Mouse (Mus musculus): Measurements from ENCODE around the gene Vmn1r29. TPM values are rescaled to one million over a fixed set of nuclear protein-coding genes. Genes with fewer than 3 reads are reported as not detected.

Gene Vmn1r29
- polyA plus RNA-seq (2014; fragmentation: Illumina TruSeq; extraction: RNeasy Lipid Tissue Mini Kit (QIAGEN cat#74804); ENCODE audit: low read depth, low replicate concordance) = not detected

GRCm38 (mm10) chr6:58301249-58301648, at the start of gene Vmn1r29:
TSS of gene Vmn1r29 (plus strand) at chr6:58301549.

DNA sequence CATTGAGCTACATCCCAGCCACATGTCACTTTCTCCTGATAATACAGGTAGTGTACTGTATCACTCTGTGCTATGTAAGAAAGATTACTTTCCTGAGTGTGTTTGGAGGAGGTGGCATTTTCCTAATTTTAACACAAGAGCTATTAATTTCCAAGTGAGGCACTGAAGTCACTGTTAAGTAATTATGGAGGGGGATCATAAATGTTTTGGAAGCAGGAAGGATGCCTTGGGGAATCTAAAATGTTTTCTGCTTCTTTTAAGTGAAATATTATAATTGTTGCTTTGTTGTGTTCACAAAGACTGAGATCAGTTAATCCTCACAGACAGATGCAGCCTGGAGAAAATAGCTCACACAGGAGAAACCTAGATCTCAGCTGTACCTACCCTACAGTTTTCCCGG, 39.6 kb upstream of the Vmn1r29 start, which contains the start of gene Vmn1r28:
Gene Vmn1r28 (plus strand): TSS at position 301 of the 400 bp plus-strand sequence.

Other genes with a start within 250 kb of the Vmn1r29 start
- gene Vmn1r27, start 82.7 kb upstream of the Vmn1r29 start, polyA plus RNA-seq (2014; fragmentation: Illumina TruSeq; extraction: RNeasy Lipid Tissue Mini Kit (QIAGEN cat#74804); ENCODE audit: low read depth, low replicate concordance) = not detected
- gene Vmn1r28, start 39.5 kb upstream of the Vmn1r29 start, polyA plus RNA-seq (2014; fragmentation: Illumina TruSeq; extraction: RNeasy Lipid Tissue Mini Kit (QIAGEN cat#74804); ENCODE audit: low read depth, low replicate concordance) = not detected
- not detected for gene Vmn1r30, start 141.8 kb downstream of the Vmn1r29 start, polyA plus RNA-seq (2014; fragmentation: Illumina TruSeq; extraction: RNeasy Lipid Tissue Mini Kit (QIAGEN cat#74804); ENCODE audit: low read depth, low replicate concordance)
- not detected for gene Vmn1r31, start 173.8 kb downstream of the Vmn1r29 start, polyA plus RNA-seq (2014; fragmentation: Illumina TruSeq; extraction: RNeasy Lipid Tissue Mini Kit (QIAGEN cat#74804); ENCODE audit: low read depth, low replicate concordance)